Mouse (Mus musculus) forebrain, embryonic 14.5 days (tissue): Measurements from ENCODE around the gene 2300009A05Rik. TPM values are rescaled to one million over a fixed set of nuclear protein-coding genes. Genes with fewer than 3 reads are reported as not detected.

Experiments used
- ATAC-seq: fragments of 200-750 bp; cut with Nextera tagmentation; 2 replicates; pipeline ENCODE4 v1.8.0; 2017; ENCODE audit warnings: mild to moderate bottlenecking, moderate library complexity
- DNase-seq: peaks from one replicate; pipeline ENCODE4 v3.0.0-alpha.2; 2015; ENCODE audit warnings: low spot score
- H3K27ac ChIP-seq: fragments of 300-500 bp; sonication (generic); 2 replicates; pipeline ENCODE4 v1.5.1; 2014; ENCODE audit warnings: low read depth, mild to moderate bottlenecking, control low read depth, low read length, moderate library complexity
- H3K27me3 ChIP-seq: fragments of 300-500 bp; sonication (generic); replicated peaks from 2 replicates; pipeline ENCODE4 v1.6.1; 2014; ENCODE audit warnings: low read length, control low read depth, mixed read lengths; ENCODE audit not compliant: control insufficient read depth, insufficient read depth
- H3K36me3 ChIP-seq: fragments of 300-500 bp; sonication (generic); 2 replicates; pipeline ENCODE4 v1.6.1; 2014; ENCODE audit warnings: low read length, control low read depth; ENCODE audit not compliant: control insufficient read depth, insufficient read depth
- H3K4me1 ChIP-seq: fragments of 300-500 bp; sonication (generic); 2 replicates; pipeline ENCODE4 v1.6.1; 2014; ENCODE audit warnings: antibody characterized with exemption, low read length, control low read depth; ENCODE audit not compliant: control insufficient read depth, insufficient read depth
- H3K4me2 ChIP-seq: fragments of 300-500 bp; sonication (generic); 2 replicates; pipeline ENCODE4 v1.6.1; 2014; ENCODE audit warnings: mild to moderate bottlenecking, control low read depth, low read length
- H3K4me3 ChIP-seq: fragments of 300-500 bp; sonication (generic); 2 replicates; pipeline ENCODE4 v1.5.1; 2014; ENCODE audit warnings: low read depth, low read length, control low read depth
- H3K9ac ChIP-seq: fragments of 300-500 bp; sonication (generic); 2 replicates; pipeline ENCODE4 v1.6.1; 2014; ENCODE audit warnings: mild to moderate bottlenecking, low read length, control low read depth, moderate library complexity
- H3K9me3 ChIP-seq: fragments of 300-500 bp; sonication (generic); replicated peaks from 2 replicates; pipeline ENCODE4 v1.6.1; 2016; ENCODE audit warnings: low read length, control low read depth, mixed read lengths; ENCODE audit not compliant: control insufficient read depth
- WGBS: fragments of 180-500 bp; shearing (Covaris S2); extraction: QIAGEN DNeasy Blood & Tissue Kit; methylation state at CpG from one replicate; pipeline ENCODE4 v1.1.7; 2014; 5-methylcytosine and 5-hydroxymethylcytosine counted together
- polyA plus RNA-seq: library from polyadenylated mRNA; unstranded; fragments of >200 nt; fragmentation: Nextera tagmentation; extraction: Ambion mirVana; gene quantifications from 2 replicates; pipeline ENCODE4 v1.2.1, GENCODE M21; 2014

The 2300009A05Rik gene
- polyA plus RNA-seq, 1 experiment from 2014 or later = 69.7 TPM

DNA sequence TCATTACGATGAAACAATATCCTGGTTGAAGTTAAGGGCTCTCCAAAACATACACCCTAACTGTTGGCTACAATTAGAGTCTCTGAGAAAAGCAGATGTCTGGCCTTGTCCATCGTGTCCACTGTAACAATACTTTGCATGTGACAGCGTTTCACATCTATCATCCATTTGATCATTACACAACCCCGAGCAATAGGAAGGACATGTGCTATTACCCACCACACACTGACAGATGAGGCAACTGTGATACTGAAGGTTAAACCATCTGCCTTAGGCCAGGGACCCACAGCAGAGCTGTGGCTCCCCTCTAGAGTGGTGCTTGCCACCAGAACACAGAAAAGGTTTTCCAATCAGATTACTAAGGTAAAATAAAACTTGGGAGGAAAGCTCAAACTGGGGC lies 42.3 kb downstream of the 2300009A05Rik start:
- Histone ChIP-seq H3K27ac (no peak overlapping the region), H3K4me2 (no peak overlapping the region), H3K36me3 (no peaks in the 10 kb centered on the region), H3K4me1 (no peaks in the 10 kb centered on the region), H3K4me3 (no peak overlapping the region), H3K27me3 (no peaks in the 10 kb centered on the region), H3K9ac (no peak overlapping the region), H3K9me3 (no peaks in the 10 kb centered on the region)
- DNase-seq (no peak), ATAC-seq (no peak)
- WGBS = 91% methylated on average over 4 of the region's 4 CpGs

DNA sequence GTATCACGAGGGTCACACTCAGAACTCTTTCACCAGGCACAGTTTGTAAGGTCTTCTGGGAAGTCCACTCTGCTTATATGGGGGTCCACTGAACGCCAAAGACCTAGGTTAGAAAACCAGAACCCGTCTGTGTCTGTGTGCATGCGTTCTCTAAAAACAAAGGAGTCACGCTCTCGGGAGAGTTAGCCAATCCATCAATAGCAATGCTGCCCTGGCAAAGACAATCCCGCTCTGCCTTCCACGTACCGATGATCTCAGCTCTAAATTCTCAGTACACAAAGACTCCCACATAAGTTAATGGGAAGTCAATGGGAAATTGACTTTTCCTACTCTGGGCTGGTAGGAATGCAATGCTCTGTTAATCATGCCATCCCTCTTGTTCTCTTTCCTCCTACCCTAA lies 42.8 kb downstream of the 2300009A05Rik start:
- no peak overlapping the region for H3K27ac ChIP-seq
- WGBS = 88% methylated on average over 9 of the region's 9 CpGs
- DNase-seq = no peak

DNA sequence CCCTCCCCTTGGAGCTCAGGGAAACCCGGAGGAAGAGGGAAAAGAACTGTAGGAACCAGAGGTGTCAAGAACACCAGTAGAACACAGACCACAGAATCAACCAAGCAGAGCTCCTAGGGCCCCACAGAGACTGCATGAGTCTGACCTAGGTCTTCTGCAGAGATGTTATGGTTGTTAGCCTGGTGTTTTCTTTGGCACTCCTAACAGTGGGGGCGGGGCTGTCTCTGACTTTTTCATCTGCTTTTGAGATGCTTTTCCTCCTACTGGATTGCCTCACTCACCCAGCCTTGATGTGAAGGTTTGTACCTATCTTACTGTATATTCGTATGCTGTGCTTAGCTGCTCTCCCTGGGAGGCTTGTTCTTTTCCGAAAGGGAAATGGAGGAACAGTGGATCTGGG lies 44.9 kb downstream of the 2300009A05Rik start:
- no peaks in the 10 kb centered on the region for H3K9me3 ChIP-seq
- no peaks in the 10 kb centered on the region for H3K4me1 ChIP-seq
- 91% methylated on average over 4 of the region's 4 CpGs for WGBS
- no peak overlapping the region for H3K27ac ChIP-seq
- H3K4me3 ChIP-seq = no peak overlapping the region
- ATAC-seq = no peak
- no peak overlapping the region for H3K4me2 ChIP-seq
- H3K9ac ChIP-seq = no peak overlapping the region
- DNase-seq = no peak
- H3K27me3 ChIP-seq = no peaks in the 10 kb centered on the region
- H3K36me3 ChIP-seq = no peaks in the 10 kb centered on the region

More for the DNA sequence above, 42.8 kb downstream of the 2300009A05Rik start:
- H3K27me3 ChIP-seq = no peaks in the 10 kb centered on the region
- no peaks in the 10 kb centered on the region for H3K36me3 ChIP-seq
- no peaks in the 10 kb centered on the region for H3K9me3 ChIP-seq
- no peak overlapping the region for H3K4me3 ChIP-seq
- H3K9ac ChIP-seq = no peak overlapping the region
- H3K4me2 ChIP-seq = no peak overlapping the region
- H3K4me1 ChIP-seq = no peaks in the 10 kb centered on the region
- no peak for ATAC-seq

DNA sequence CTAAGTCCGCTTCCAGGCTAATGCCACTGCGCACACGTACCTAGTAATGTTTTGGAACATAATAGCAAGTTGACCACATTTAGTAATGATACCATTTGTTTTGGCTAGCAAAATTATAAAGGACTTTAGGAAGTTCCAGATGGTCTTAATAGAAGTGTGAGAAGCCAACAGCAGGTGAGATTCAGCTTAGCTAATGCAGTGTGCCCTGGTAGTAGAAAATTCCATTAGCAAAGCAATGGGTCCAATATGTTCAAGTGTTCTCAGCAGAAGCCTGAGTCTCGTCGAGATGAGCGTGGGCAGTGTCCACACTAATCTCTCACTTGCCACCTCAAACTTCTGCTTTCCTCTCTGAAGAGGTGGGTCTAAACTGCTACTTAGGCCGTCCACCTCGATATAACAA lies 49.0 kb downstream of the 2300009A05Rik start:
- Histone ChIP-seq H3K9me3 (no peaks in the 10 kb centered on the region), H3K36me3 (no peaks in the 10 kb centered on the region), H3K9ac (no peak overlapping the region), H3K4me2 (no peak overlapping the region), H3K4me1 (no peaks in the 10 kb centered on the region), H3K4me3 (no peak overlapping the region), H3K27ac (no peak overlapping the region), H3K27me3 (no peaks in the 10 kb centered on the region)
- no peak for ATAC-seq
- DNase-seq = no peak
- WGBS = 88% methylated on average over 8 of the region's 8 CpGs

DNA sequence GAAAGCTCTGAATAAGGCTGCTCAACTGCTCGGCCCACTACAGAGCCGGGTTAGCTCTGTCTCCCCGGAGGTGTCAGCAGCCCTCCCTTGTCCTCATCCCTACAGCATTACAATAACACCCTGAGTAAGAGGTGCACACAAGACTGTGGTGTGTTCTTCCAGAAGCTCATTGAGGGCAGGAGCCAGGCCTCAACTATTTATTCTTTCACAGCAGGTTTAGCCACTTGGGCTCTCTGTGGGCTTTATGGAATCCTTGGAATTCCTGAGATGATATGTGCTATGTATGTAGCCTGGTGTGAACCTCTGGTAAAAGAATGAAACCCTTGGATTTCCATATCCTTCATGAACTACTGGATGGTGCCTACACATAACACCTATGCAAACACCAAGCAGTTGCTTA lies 49.8 kb downstream of the 2300009A05Rik start:
- ATAC-seq = no peak
- 88% methylated on average over 3 of the region's 3 CpGs for WGBS
- no peak overlapping the region for H3K9ac ChIP-seq
- H3K4me3 ChIP-seq = no peak overlapping the region
- no peaks in the 10 kb centered on the region for H3K4me1 ChIP-seq
- H3K27me3 ChIP-seq = no peaks in the 10 kb centered on the region
- no peak overlapping the region for H3K27ac ChIP-seq
- DNase-seq = no peak
- no peaks in the 10 kb centered on the region for H3K36me3 ChIP-seq
- no peaks in the 10 kb centered on the region for H3K9me3 ChIP-seq
- H3K4me2 ChIP-seq = no peak overlapping the region

DNA sequence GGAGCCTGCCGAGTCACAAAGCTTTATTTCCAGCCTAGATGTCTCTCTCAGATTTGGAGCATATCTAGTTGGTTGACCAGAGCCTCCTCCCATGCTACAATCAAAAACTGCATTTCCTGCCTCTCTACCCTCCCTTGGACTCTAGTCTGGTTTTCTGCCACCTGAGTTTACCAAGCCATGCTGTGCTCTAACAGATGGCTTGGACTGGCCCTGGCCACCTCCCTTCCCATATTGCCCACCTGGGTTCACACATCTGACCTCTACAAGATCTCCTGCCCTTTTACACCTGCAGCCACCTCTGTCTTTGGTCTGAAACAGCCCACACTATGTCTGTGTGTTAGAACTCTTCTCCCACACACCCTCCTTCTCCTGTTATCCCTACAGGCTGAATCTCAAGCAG lies 50.9 kb downstream of the 2300009A05Rik start:
- H3K9me3 ChIP-seq = no peaks in the 10 kb centered on the region
- no peak overlapping the region for H3K9ac ChIP-seq
- 53% methylated on average over 1 of the region's 1 CpGs for WGBS
- DNase-seq (no peak), ATAC-seq (no peak)
- H3K4me2 ChIP-seq = no peak overlapping the region
- H3K4me3 ChIP-seq = no peak overlapping the region
- H3K27me3 ChIP-seq = no peaks in the 10 kb centered on the region
- H3K27ac ChIP-seq = no peak overlapping the region
- no peaks in the 10 kb centered on the region for H3K4me1 ChIP-seq
- H3K36me3 ChIP-seq = no peaks in the 10 kb centered on the region

DNA sequence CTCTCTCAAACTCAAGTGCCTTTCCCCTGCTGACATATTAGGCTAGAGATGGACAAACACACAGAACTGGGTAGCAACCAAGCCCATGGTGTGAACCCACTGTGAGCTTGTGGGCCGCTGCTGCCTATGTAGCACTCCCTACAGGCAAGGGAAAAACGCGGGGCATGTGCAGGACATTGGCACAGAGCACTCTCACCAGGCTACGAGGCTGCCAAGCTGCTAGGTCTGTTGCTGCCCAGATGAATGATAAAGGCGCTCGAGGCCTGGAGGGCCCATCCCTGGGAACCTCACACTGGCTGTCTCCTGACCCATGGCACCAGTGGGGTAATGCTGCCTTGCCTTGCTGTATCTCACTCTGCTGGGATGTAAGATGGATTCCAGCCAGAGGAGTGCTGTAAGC lies 53.0 kb downstream of the 2300009A05Rik start:
- no peaks in the 10 kb centered on the region for H3K4me1 ChIP-seq
- H3K9me3 ChIP-seq = no peaks in the 10 kb centered on the region
- no peak for ATAC-seq
- H3K27ac ChIP-seq = no peak overlapping the region
- H3K4me3 ChIP-seq = no peak overlapping the region
- H3K9ac ChIP-seq = no peak overlapping the region
- H3K36me3 ChIP-seq = no peaks in the 10 kb centered on the region
- WGBS = 85% methylated on average over 6 of the region's 6 CpGs
- no peak overlapping the region for H3K4me2 ChIP-seq
- DNase-seq = no peak
- no peaks in the 10 kb centered on the region for H3K27me3 ChIP-seq

Other genes with a start within 250 kb of the 2300009A05Rik start
- gene Map2k5, start 21.3 kb downstream of the 2300009A05Rik start, polyA plus RNA-seq = 38.3 and 40.3 TPM in 2 replicates
- 0.06 and 0.07 TPM in 2 replicates for gene Iqch, start 203.2 kb upstream of the 2300009A05Rik start, polyA plus RNA-seq
- gene Aagab, start 203.4 kb upstream of the 2300009A05Rik start, polyA plus RNA-seq = 50.1 and 61.6 TPM in 2 replicates